Mouse (Mus musculus) CH12.LX (cell line): ENCODE measurements around the gene Polr2a. TPM values are rescaled to one million over a fixed set of nuclear protein-coding genes. Genes with fewer than 3 reads are reported as not detected.

Source experiments
- DNase-seq: peaks from one replicate; pipeline ENCODE4 v3.0.0-alpha.2; 2013; ENCODE audit errors: extremely low read depth
- H3K27ac ChIP-seq: 2 replicates; pipeline ENCODE4 v1.5.1; 2012; ENCODE audit warnings: low read depth, mild to moderate bottlenecking, control low read depth, moderate library complexity; ENCODE audit not compliant: insufficient read depth
- H3K27me3 ChIP-seq: replicated peaks from 2 replicates; pipeline ENCODE3; 2012; ENCODE audit warnings: inconsistent platforms
- H3K36me3 ChIP-seq, 2 experiments: replicated peaks in 1 of 2; 2 replicates each; pipeline versions ENCODE3 to v1.6.1; 2012; ENCODE audit warnings: inconsistent platforms in 1 of 2, low read length in 1 of 2, mild to moderate bottlenecking in 1 of 2, mixed read lengths in 1 of 2, moderate library complexity in 1 of 2; ENCODE audit not compliant: control insufficient read depth in 1 of 2, insufficient read depth in 1 of 2
- H3K4me1 ChIP-seq, 2 experiments: 2 replicates each; pipeline ENCODE4 v1.6.1; 2012; ENCODE audit warnings: inconsistent platforms in 1 of 2, moderate library complexity in 1 of 2; ENCODE audit not compliant: insufficient read depth in 2 of 2, control insufficient read depth in 1 of 2
- H3K4me2 ChIP-seq: 2 replicates; pipeline ENCODE4 v1.6.1; 2012; ENCODE audit warnings: low read depth, mild to moderate bottlenecking, control low read depth; ENCODE audit not compliant: poor library complexity, insufficient read depth, severe bottlenecking
- H3K4me3 ChIP-seq, 3 experiments: fragments of 150-350 bp in 1 of 3; sonication (generic) in 1 of 3; replicated peaks in 1 of 3; 2 replicates each; pipeline versions ENCODE3 to v1.5.1; 2011 to 2012; ENCODE audit warnings: low read depth in 2 of 3, low read length in 2 of 3, mild to moderate bottlenecking in 2 of 3, moderate library complexity in 2 of 3, control low read depth in 1 of 3, improper control_type of control experiment in 1 of 3, inconsistent platforms in 1 of 3, mixed read lengths in 1 of 3; ENCODE audit not compliant: poor library complexity in 1 of 3
- H3K79me2 ChIP-seq: replicated peaks from 2 replicates; pipeline ENCODE4 v1.6.1; 2012; ENCODE audit warnings: mild to moderate bottlenecking, moderate library complexity; ENCODE audit not compliant: control insufficient read depth, poor library complexity, insufficient read depth, severe bottlenecking; ENCODE audit errors: extremely low read depth
- H3K9ac ChIP-seq: 2 replicates; pipeline ENCODE4 v1.6.1; 2012; ENCODE audit warnings: low read depth, mild to moderate bottlenecking, control low read depth, moderate library complexity; ENCODE audit not compliant: insufficient read depth
- H3K9me3 ChIP-seq: replicated peaks from 2 replicates; pipeline ENCODE3; 2012; ENCODE audit warnings: low read length, inconsistent platforms, mixed read lengths
- BHLHE40 ChIP-seq: IDR thresholded peaks from 2 replicates; pipeline ENCODE4 v1.6.1; 2011; ENCODE audit warnings: mild to moderate bottlenecking, low read depth, low read length, improper control_type of control experiment
- ELF1 ChIP-seq: IDR thresholded peaks from 2 replicates; pipeline ENCODE4 v1.6.1; 2014; ENCODE audit warnings: low read depth, mild to moderate bottlenecking, inconsistent platforms, low read length, improper control_type of control experiment
- EP300 ChIP-seq: IDR thresholded peaks from 2 replicates; pipeline ENCODE4 v1.6.1; 2011; ENCODE audit warnings: low read length, improper control_type of control experiment
- ETS1 ChIP-seq: conservative IDR thresholded peaks from 2 replicates; pipeline ENCODE4 v1.6.1; 2012; ENCODE audit warnings: low read depth, mild to moderate bottlenecking, inconsistent platforms, low read length, improper control_type of control experiment, moderate library complexity
- GABPA ChIP-seq: IDR thresholded peaks from 2 replicates; pipeline ENCODE4 v1.6.1; 2012; ENCODE audit warnings: low read depth, low read length, improper control_type of control experiment, inconsistent platforms; ENCODE audit not compliant: insufficient replicate concordance
- JUND ChIP-seq: conservative IDR thresholded peaks from 2 replicates; pipeline ENCODE4 v1.6.1; 2011; ENCODE audit warnings: low read depth, low read length, improper control_type of control experiment
- KAT2A ChIP-seq: IDR thresholded peaks from 2 replicates; pipeline ENCODE4 v1.6.1; 2012; ENCODE audit warnings: low read length, improper control_type of control experiment, inconsistent platforms; ENCODE audit not compliant: insufficient replicate concordance
- NELFE ChIP-seq: IDR thresholded peaks from 2 replicates; pipeline ENCODE4 v1.6.1; 2011; ENCODE audit warnings: low read depth, low read length, improper control_type of control experiment
- RAD21 ChIP-seq: IDR thresholded peaks from 2 replicates; pipeline ENCODE4 v1.6.1; 2011; ENCODE audit warnings: low read depth, mild to moderate bottlenecking, low read length, improper control_type of control experiment, moderate library complexity
- RCOR1 ChIP-seq: conservative IDR thresholded peaks from 2 replicates; pipeline ENCODE4 v1.6.1; 2012; ENCODE audit warnings: low read depth, mild to moderate bottlenecking, inconsistent platforms, low read length, improper control_type of control experiment
- SIN3A ChIP-seq: IDR thresholded peaks from 2 replicates; pipeline ENCODE4 v1.6.1; 2012; ENCODE audit warnings: low read length, improper control_type of control experiment, inconsistent platforms
- UBTF ChIP-seq: IDR thresholded peaks from 2 replicates; pipeline ENCODE4 v1.6.1; 2012; ENCODE audit warnings: low read depth, mild to moderate bottlenecking, inconsistent platforms, low read length, improper control_type of control experiment, moderate library complexity
- USF1 ChIP-seq: IDR thresholded peaks from 2 replicates; pipeline ENCODE4 v1.6.1; 2014; ENCODE audit warnings: low read depth, mild to moderate bottlenecking, inconsistent platforms, low read length, improper control_type of control experiment
- USF2 ChIP-seq: conservative IDR thresholded peaks from 2 replicates; pipeline ENCODE4 v1.6.1; 2011; ENCODE audit warnings: low read depth, low read length, improper control_type of control experiment
- ZNF384 ChIP-seq: IDR thresholded peaks from 2 replicates; pipeline ENCODE4 v1.6.1; 2012; ENCODE audit warnings: low read depth, low read length, improper control_type of control experiment, inconsistent platforms
- dilution Hi-C: fragments of 300-500 bp; cut with MboI; formaldehyde crosslinking; loops from 2 replicates; pipeline ENCODE4 v1.14.3; 2020; ENCODE audit warnings: low sequenced_read_pairs; ENCODE audit not compliant: extremely low pct_unique_long_range_greater_than_20kb, extremely low pct_ligation_motif_present
- in situ Hi-C: fragments of 300-500 bp; cut with MboI; formaldehyde crosslinking; loops from 3 replicates; pipeline ENCODE4 v1.14.3; 2019; ENCODE audit warnings: low sequenced_read_pairs, low pct_ligation_motif_present, low pct_unique_long_range_greater_than_20kb, mixed read lengths
- polyA plus RNA-seq: library from polyadenylated mRNA; unstranded; fragments of >175 nt; gene quantifications from 2 replicates; pipeline ENCODE4 v1.2.1, GENCODE M21; 2012; ENCODE audit warnings: low read depth; ENCODE audit not compliant: insufficient read length
- total RNA-seq, 2 experiments: library from RNA; depleted of rRNA; stranded (reverse); fragments of 300-350 nt in 1 of 2; fragments of >200 nt in 1 of 2; gene quantifications; 2 replicates each; pipeline ENCODE4 v1.2.3; 2012 to 2014

Gene Polr2a
- total and polyA plus RNA-seq, 3 experiments: 14.8 to 162 (median 45.0) TPM

DNA sequence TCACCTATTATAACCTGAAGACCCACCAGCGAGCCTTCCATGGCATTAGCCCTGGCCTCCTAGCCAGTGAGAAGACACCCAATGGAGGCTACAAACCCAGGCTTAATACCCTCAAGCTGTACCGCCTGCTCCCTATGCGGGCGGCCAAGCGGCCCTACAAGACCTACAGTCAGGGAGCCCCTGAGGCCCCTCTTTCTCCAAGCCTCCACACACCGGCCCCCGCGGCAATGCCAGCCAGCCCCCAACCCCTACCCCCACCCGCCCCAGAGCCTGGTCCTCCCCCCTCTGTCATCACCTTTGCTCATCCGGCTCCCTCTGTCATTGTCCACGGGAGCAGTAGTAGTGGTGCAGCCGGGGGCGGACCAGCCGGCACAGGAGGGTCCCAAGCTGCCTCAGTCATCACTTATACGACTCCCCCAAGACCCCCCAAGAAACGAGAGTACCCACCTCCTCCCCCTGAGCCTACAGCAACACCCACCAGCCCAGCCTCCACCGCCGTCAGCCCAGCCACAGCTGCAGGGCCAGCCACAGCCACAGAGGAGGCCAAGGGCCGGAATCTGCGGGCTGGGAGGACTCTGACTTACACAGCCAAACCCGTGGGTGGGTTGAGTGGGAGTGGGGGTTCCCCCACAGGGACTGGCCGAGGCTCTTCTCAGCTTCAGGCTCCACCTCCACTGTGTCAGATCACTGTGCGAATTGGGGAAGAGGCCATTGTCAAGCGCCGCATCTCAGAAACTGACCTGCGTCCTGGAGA, 19.2 kb upstream of the Polr2a start:
- peaks cover 8 to 38% of the 10 kb centered on the region in 2 experiments for H3K36me3 ChIP-seq
- dilution Hi-C loops: no loop called here
- H3K4me1 ChIP-seq: peaks cover 40 to 71% of the 10 kb centered on the region in 2 experiments
- no peaks in the 10 kb centered on the region for H3K9me3 ChIP-seq
- in situ Hi-C loops: no loop called here
- TF ChIP-seq RCOR1: no peak
- no peak for TF ChIP-seq USF1
- no peak for TF ChIP-seq NELFE
- no peak for TF ChIP-seq KAT2A
- TF ChIP-seq EP300: no peak
- TF ChIP-seq ETS1: no peak
- TF ChIP-seq GABPA: no peak
- TF ChIP-seq UBTF: no peak
- no peak for TF ChIP-seq USF2
- TF ChIP-seq SIN3A: no peak
- TF ChIP-seq JUND: no peak
- no peak for TF ChIP-seq BHLHE40
- TF ChIP-seq ELF1: no peak
- TF ChIP-seq, all 38 proteins: peak for 0
- Histone ChIP-seq H3K27ac (no peak overlapping the region), H3K9ac (no peak overlapping the region), H3K4me3 (no peak overlapping the region), H3K79me2 (no peaks in the 10 kb centered on the region), H3K27me3 (no peaks in the 10 kb centered on the region), H3K4me2 (no peak overlapping the region)
- no peak for DNase-seq

DNA sequence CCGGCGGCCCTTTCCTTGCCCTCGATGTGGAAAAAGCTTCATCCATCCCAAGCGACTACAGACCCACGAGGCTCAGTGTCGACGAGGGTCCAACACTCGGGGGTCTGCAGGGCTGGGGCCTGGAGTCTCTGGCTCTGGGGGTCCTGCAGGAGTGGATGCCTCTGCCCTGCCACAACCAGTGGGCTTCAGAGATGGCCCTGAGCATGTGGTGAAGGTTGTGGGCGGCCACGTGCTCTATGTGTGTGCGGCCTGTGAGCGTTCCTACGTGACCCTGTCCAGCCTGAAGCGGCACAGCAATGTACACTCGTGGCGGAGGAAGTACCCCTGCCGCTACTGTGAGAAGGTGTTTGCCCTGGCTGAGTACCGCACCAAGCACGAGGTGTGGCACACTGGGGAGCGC, 18.1 kb upstream of the Polr2a start:
- H3K27ac ChIP-seq: no peak overlapping the region
- no peak overlapping the region for H3K9ac ChIP-seq
- TF ChIP-seq RAD21 (no peak), ZNF384 (no peak), USF1 (no peak), JUND (no peak), KAT2A (no peak), EP300 (no peak)
- dilution Hi-C loops: no loop called here
- peaks cover 40 to 65% of the 10 kb centered on the region in 2 experiments for H3K4me1 ChIP-seq
- H3K79me2 ChIP-seq: no peaks in the 10 kb centered on the region
- peaks cover 8 to 35% of the 10 kb centered on the region in 2 experiments for H3K36me3 ChIP-seq
- no peak overlapping the region for H3K4me2 ChIP-seq
- in situ Hi-C loops: no loop called here
- H3K9me3 ChIP-seq: no peaks in the 10 kb centered on the region
- no peaks in the 10 kb centered on the region for H3K27me3 ChIP-seq
- H3K4me3 ChIP-seq: peak overlapping the region in 1 of 3 experiments; percentile 8
- DNase-seq: no peak
